Mouse (Mus musculus) liver, adult 2 months (tissue): ENCODE data around the gene Slc5a8. TPM values are rescaled to one million over a fixed set of nuclear protein-coding genes. Genes with fewer than 3 reads are reported as not detected.

ENCODE experiments used
- DNase-seq: peaks from one replicate; pipeline ENCODE4 v3.0.0-alpha.2; 2011; ENCODE audit warnings: low read depth, low spot score; ENCODE audit errors: extremely low read depth
- H3K27ac ChIP-seq: fragments of 200-500 bp; replicated peaks from 2 replicates; pipeline ENCODE4 v1.5.1; 2012; ENCODE audit warnings: low read depth, mild to moderate bottlenecking, control low read depth, inconsistent platforms, low read length; ENCODE audit not compliant: insufficient read depth
- H3K27me3 ChIP-seq: fragments of 200-500 bp; 2 replicates; pipeline ENCODE4 v1.6.1; 2012; ENCODE audit warnings: mild to moderate bottlenecking, moderate library complexity, low read length, inconsistent platforms; ENCODE audit not compliant: control insufficient read depth, insufficient read depth
- H3K36me3 ChIP-seq: fragments of 200-500 bp; 2 replicates; pipeline ENCODE4 v1.6.1; 2012; ENCODE audit warnings: low read length, inconsistent platforms; ENCODE audit not compliant: control insufficient read depth, insufficient read depth
- H3K4me1 ChIP-seq: fragments of 200-500 bp; 2 replicates; pipeline ENCODE4 v1.6.1; 2011; ENCODE audit warnings: low read length; ENCODE audit not compliant: control insufficient read depth, insufficient read depth
- H3K4me3 ChIP-seq: fragments of 200-500 bp; 2 replicates; pipeline ENCODE4 v1.5.1; 2011; ENCODE audit warnings: low read depth, mild to moderate bottlenecking, control low read depth, low read length, moderate library complexity; ENCODE audit not compliant: insufficient read depth
- H3K79me2 ChIP-seq: fragments of 200-500 bp; 2 replicates; pipeline ENCODE4 v1.6.1; 2012; ENCODE audit warnings: inconsistent platforms, mild to moderate bottlenecking, low read length, moderate library complexity; ENCODE audit not compliant: control insufficient read depth, insufficient read depth
- H3K9ac ChIP-seq: fragments of 200-500 bp; 2 replicates; pipeline ENCODE4 v1.6.1; 2012; ENCODE audit warnings: low read depth, mild to moderate bottlenecking, control low read depth, inconsistent platforms, low read length
- CTCF ChIP-seq: fragments of 200-500 bp; IDR thresholded peaks from 2 replicates; pipeline ENCODE4 v1.5.1; 2011; ENCODE audit warnings: low read depth, low read length, control low read depth
- POLR2A ChIP-seq: fragments of 200-500 bp; IDR thresholded peaks from 2 replicates; pipeline ENCODE4 v1.6.1; 2011; ENCODE audit warnings: low read length, control low read depth; ENCODE audit not compliant: insufficient read depth; ENCODE audit errors: extremely low read depth
- WGBS: fragments of 180-500 bp; shearing (Covaris S2); methylation state at CpG from one replicate; pipeline ENCODE4 v1.1.7; 2018; 5-methylcytosine and 5-hydroxymethylcytosine counted together
- polyA plus RNA-seq: library from polyadenylated mRNA; depleted of rRNA; stranded (reverse); fragments of >200 nt; gene quantifications from 2 replicates; pipeline ENCODE4 v1.2.3, GENCODE M21; 2012; rRNA removed
- total RNA-seq: library from RNA; depleted of rRNA; stranded (reverse); fragments of >200 nt; gene quantifications from 2 replicates; pipeline ENCODE4 v1.2.3, GENCODE M21; 2014; rRNA removed

The Slc5a8 gene
- total RNA-seq = not detected in 2 replicates
- polyA plus RNA-seq = 0.07 TPM in 1 of 2 replicates, not detected in the other

- no peak within 1 kb of the TSS for H3K27ac ChIP-seq
- no peak for DNase-seq
- H3K36me3 ChIP-seq = no peaks in the 10 kb centered on the region
- no peak for TF ChIP-seq CTCF
- TF ChIP-seq POLR2A = no peak
- no peak within 1 kb of the TSS for H3K9ac ChIP-seq
- no peak within 1 kb of the TSS for H3K4me3 ChIP-seq
- WGBS = 5% methylated on average over 31 of the region's 31 CpGs
- H3K27me3 ChIP-seq = peaks cover 7% of the 10 kb centered on the region
- no peaks in the 10 kb centered on the region for H3K4me1 ChIP-seq
- H3K79me2 ChIP-seq = no peaks in the 10 kb centered on the region
Observed at GRCm38 (mm10) chr10:88885632-88886090, at the start of gene Slc5a8. Gene Slc5a8, plus strand, starts transcription at chr10:88885992.

GRCm38 (mm10) chr10:88848876-88849476, 36.8 kb upstream of the Slc5a8 start:
- 68% methylated on average over 7 of the region's 7 CpGs for WGBS

DNA sequence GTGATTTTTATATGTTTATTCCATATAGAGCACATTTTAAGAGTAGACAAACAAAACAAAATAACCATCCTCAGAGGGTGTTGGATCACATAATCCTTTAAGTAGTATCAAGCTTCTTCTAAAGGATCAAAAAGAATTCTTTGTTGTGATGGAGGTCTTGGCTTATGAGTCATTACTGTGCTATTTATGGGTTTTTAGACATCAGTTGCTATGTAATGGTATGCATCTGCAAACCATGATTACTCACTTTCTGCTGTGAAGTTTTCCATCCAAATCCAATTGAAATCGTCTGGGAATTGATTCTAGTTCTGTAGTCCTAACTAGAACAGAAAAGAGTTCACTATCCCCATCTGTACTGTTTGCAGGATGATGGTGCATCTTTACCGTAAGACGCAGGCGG, 35.8 kb upstream of the Slc5a8 start:
- TF ChIP-seq CTCF (no peak), POLR2A (no peak)
- H3K27me3 ChIP-seq = no peaks in the 10 kb centered on the region
- DNase-seq = no peak
- WGBS = 87% methylated on average over 4 of the region's 4 CpGs
- H3K4me3 ChIP-seq = no peak overlapping the region
- H3K36me3 ChIP-seq = no peaks in the 10 kb centered on the region
- H3K4me1 ChIP-seq = no peaks in the 10 kb centered on the region
- no peak overlapping the region for H3K27ac ChIP-seq
- H3K9ac ChIP-seq = no peak overlapping the region
- no peaks in the 10 kb centered on the region for H3K79me2 ChIP-seq

More at GRCm38 (mm10) chr10:88848876-88849476, 36.8 kb upstream of the Slc5a8 start:
- no peaks in the 10 kb centered on the region for H3K79me2 ChIP-seq
- no peaks in the 10 kb centered on the region for H3K36me3 ChIP-seq
- TF ChIP-seq POLR2A = no peak
- TF ChIP-seq CTCF = no peak
- H3K27ac ChIP-seq = no peak overlapping the region
- no peaks in the 10 kb centered on the region for H3K4me1 ChIP-seq
- no peak overlapping the region for H3K4me3 ChIP-seq
- DNase-seq = no peak
- H3K27me3 ChIP-seq = no peaks in the 10 kb centered on the region
- no peak overlapping the region for H3K9ac ChIP-seq

GRCm38 (mm10) chr10:88853326-88853725, 32.5 kb upstream of the Slc5a8 start:
- no peaks in the 10 kb centered on the region for H3K27me3 ChIP-seq
- H3K36me3 ChIP-seq = no peaks in the 10 kb centered on the region
- H3K4me1 ChIP-seq = no peaks in the 10 kb centered on the region
- no peak for DNase-seq
- no peak for TF ChIP-seq CTCF
- TF ChIP-seq POLR2A = no peak
- 84% methylated on average over 7 of the region's 7 CpGs for WGBS
- H3K79me2 ChIP-seq = no peaks in the 10 kb centered on the region
- no peak overlapping the region for H3K27ac ChIP-seq
- H3K9ac ChIP-seq = no peak overlapping the region
- no peak overlapping the region for H3K4me3 ChIP-seq

DNA sequence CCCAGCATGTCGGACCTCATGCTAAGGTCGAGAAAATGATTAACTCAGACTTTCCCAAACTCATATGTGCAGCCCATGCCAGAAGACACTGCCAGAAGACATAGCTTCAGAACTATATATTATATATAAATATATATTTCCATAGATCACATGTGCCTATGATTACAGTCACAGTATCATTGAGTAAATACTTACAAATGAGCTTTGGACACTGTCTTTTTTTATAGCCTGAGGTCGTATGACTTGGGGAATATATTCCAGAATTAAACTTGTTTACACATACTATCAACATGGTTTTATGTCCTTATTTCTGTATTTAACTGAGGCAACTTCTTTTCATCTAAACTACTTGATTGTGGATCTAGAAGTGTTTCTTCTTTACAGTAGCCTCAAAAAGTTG, 24.9 kb upstream of the Slc5a8 start:
- no peak overlapping the region for H3K4me3 ChIP-seq

GRCm38 (mm10) chr10:88861416-88861815, 24.4 kb upstream of the Slc5a8 start:
- DNase-seq = no peak
- TF ChIP-seq POLR2A = no peak
- Histone ChIP-seq H3K4me1 (no peaks in the 10 kb centered on the region), H3K4me3 (no peak overlapping the region), H3K9ac (no peak overlapping the region), H3K79me2 (no peaks in the 10 kb centered on the region), H3K27me3 (no peaks in the 10 kb centered on the region), H3K27ac (no peak overlapping the region), H3K36me3 (no peaks in the 10 kb centered on the region)

More for the DNA sequence above, 24.9 kb upstream of the Slc5a8 start:
- H3K36me3 ChIP-seq = no peaks in the 10 kb centered on the region
- WGBS = 66% methylated on average over 3 of the region's 3 CpGs
- no peaks in the 10 kb centered on the region for H3K27me3 ChIP-seq
- no peak for DNase-seq
- H3K27ac ChIP-seq = no peak overlapping the region
- TF ChIP-seq CTCF = no peak
- TF ChIP-seq POLR2A = no peak
- H3K4me1 ChIP-seq = no peaks in the 10 kb centered on the region
- H3K79me2 ChIP-seq = no peaks in the 10 kb centered on the region
- no peak overlapping the region for H3K9ac ChIP-seq
